Mouse (Mus musculus) bone marrow, adult 2 months (tissue): ENCODE results near the gene Fth1.

Experiments
- CTCF ChIP-seq: fragments of 200-500 bp; IDR thresholded peaks from 2 replicates; pipeline ENCODE4 v1.5.1; 2011; ENCODE audit warnings: low read length, control low read depth; ENCODE audit not compliant: control insufficient read depth, insufficient read depth
- POLR2A ChIP-seq: fragments of 200-500 bp; IDR thresholded peaks from 2 replicates; pipeline ENCODE4 v1.6.1; 2011; ENCODE audit warnings: low read depth, mild to moderate bottlenecking, control low read depth, low read length, borderline replicate concordance; ENCODE audit not compliant: control insufficient read depth

DNA sequence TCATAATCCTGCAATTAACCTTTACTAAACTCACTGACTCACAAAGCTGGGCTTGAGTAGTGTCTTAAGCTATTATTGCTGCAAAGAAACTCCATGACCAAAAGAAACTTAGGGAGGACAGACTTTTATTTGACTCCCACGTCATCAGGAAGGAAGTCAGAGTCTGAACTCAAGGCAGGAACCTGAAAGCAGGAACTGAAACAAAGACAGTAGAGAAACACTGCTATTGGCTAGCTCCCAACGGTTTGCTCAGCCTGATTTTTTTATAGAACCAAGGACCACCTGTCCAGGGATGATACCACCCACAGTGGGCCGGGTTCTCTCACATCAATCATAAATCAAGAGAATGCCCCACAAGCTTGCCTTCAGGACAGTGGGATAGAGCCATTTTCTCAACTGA, 28.0 kb upstream of the Fth1 start:
- no peak for TF ChIP-seq CTCF
- TF ChIP-seq POLR2A, result no peak
